Mouse (Mus musculus): ENCODE data around the gene Gpd1.

GRCm38 (mm10) chr15:99699715-99700114 lies 17.6 kb upstream of the Gpd1 start:
- TF ChIP-seq GATA1 (IDR thresholded peaks at IDR 0.05; ENCODE audit: borderline replicate concordance, low read length): no peak
- TF ChIP-seq FLI1 (IDR thresholded peaks at IDR 0.05; ENCODE audit: low read length): no peak

All from megakaryocyte, embryonic 14.5 days (primary cell).